Mouse (Mus musculus) gastrocnemius, adult 18-20 months (tissue): ENCODE data around the gene Myl12a. TPM values are rescaled to one million over a fixed set of nuclear protein-coding genes. Genes with fewer than 3 reads are reported as not detected.
A peak's percentile ranks its signal among the peaks of the same experiment; 100 is the strongest.
"Not testable (repeated sequence)": the region's sequence is repeated elsewhere in the genome, so short reads cannot be mapped to it uniquely, and the experiment has no call there.

Experiments used
- DNase-seq: peaks from one replicate; pipeline ENCODE4 v3.0.0; 2021; ENCODE audit warnings: low spot score
- total RNA-seq, 2 experiments: library from RNA; stranded (reverse); gene quantifications; 2 replicates each; pipeline ENCODE4 v1.2.3; 2021

The Myl12a gene
- total RNA-seq, 2 experiments from 2014 or later, result 404 to 553 TPM

GRCm38 (mm10) chr17:70990403-70991303 lies 12.0 kb downstream of the Myl12a start:
- peak; percentile 71 for DNase-seq

- no peak for DNase-seq
Observed at GRCm38 (mm10) chr17:70989991-70990390, 12.7 kb downstream of the Myl12a start.

- DNase-seq, result no peak
Observed at GRCm38 (mm10) chr17:70989430-70989829, 13.2 kb downstream of the Myl12a start.

- DNase-seq, result no peak
Observed at GRCm38 (mm10) chr17:70988337-70988767, 14.3 kb downstream of the Myl12a start.

GRCm38 (mm10) chr17:70986831-70987660 lies 15.6 kb downstream of the Myl12a start:
- no peak for DNase-seq

DNA sequence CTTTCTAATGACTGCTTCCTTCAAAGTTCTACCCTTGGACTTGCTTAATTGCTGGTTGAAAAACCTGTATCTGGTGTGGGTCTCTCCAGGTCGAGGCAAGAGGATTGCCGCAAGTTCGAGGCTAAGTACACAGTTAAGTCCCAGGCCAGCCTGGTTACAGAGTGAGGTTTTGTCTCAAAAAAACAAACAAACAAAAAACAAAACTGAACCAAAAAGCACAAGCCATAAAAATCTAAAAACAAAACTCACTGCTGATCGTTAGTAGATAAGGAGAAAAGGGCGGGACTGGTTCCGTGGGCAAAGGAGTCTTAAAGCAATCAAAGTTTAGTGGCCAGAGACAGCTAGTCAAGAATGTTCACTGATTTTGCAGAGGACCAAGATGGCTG lies 16.3 kb downstream of the Myl12a start:
- no peak for DNase-seq

- no peak for DNase-seq
Observed at GRCm38 (mm10) chr17:70985501-70986354, 16.9 kb downstream of the Myl12a start.

GRCm38 (mm10) chr17:70979345-70980223 lies 23.1 kb downstream of the Myl12a start:
- DNase-seq, result no peak

DNA sequence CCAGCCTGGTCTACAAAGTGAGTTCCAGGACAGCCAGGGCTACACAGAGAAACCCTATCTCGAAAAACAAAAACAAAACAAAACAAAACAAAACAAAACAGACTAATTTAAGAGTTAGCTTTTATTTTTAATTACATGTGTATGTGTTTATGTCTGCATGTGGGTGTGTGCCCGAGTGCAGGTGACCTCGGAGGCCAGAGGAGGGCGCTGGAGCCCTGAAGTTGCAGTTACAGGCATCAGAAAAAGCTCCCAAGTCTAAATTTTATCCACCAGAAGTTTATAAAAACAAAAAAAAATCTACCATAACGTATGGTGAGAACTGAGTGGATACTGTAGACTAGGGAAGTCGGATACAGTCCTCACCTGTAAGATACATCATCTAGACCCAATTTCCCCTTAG lies 24.9 kb downstream of the Myl12a start:
- no peak for DNase-seq

GRCm38 (mm10) chr17:70974065-70974464 lies 28.6 kb downstream of the Myl12a start:
- DNase-seq, result not testable (repeated sequence)

DNA sequence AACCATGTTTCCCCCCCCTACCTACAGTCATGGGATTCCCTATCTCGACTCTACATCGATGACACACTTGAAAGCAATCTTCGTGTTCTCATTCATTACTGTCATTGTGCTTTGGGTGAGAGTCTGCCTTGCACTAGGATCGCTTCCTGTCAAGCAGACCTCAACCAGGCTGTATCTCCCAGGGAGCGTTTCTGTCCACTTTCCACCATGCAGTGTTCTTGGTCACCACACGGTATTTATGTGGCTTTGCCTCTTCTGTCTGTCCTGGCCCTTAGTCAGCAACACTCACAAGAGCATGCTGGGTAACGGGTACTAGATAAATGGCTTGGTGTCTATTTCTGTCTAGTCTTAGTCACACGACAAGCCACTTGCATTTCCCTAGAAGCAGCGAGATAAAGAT lies 29.3 kb downstream of the Myl12a start:
- no peak for DNase-seq

- DNase-seq, result no peak
Observed at GRCm38 (mm10) chr17:70971206-70971605, 31.5 kb downstream of the Myl12a start.

- no peak for DNase-seq
Observed at GRCm38 (mm10) chr17:70968606-70969191, 34.0 kb downstream of the Myl12a start.

GRCm38 (mm10) chr17:70967646-70968045 lies 35.0 kb downstream of the Myl12a start:
- no peak for DNase-seq

- no peak for DNase-seq
Observed at GRCm38 (mm10) chr17:70967191-70967590, 35.5 kb downstream of the Myl12a start.

- no peak for DNase-seq
Observed at GRCm38 (mm10) chr17:70966126-70966525, 36.6 kb downstream of the Myl12a start.

DNA sequence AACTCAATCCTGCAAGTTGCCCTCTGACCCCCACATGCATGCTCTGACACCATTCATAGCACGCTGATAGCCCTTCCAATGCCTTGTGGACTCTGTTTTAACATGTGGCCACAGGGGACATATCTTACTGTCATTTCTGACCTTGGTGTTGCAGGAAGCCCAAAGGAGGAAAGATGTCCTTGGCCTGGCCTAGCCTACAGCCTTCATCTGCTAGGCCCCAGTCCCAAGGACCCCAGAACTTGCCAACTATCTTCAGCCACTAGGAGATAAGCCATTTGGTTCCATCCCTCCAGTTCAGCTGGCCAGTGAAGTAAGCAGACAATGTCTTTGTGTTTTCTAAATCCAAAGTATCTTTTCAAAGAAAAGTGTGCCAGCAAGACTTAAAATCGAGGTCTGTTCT lies 37.4 kb downstream of the Myl12a start:
- no peak for DNase-seq

DNA sequence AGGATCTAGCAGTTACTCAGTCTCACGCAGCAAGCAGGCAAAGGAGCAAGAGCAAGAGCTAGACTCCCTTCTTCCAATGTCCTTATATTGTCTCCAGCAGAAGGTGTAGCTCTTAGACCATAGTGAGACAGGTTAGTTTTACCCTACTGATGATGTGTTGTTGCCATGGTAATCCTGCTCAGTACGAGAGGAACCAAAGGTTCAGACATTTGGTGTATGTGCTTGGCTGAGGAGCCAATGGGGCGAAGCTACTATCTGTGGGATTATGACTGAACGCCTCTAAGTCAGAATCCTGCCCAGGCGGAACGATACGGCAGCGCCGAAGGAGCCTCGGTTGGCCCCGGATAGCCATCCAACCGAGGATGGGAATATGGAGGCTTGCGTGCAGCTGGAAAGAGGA lies 39.1 kb downstream of the Myl12a start:
- DNase-seq, result peak; percentile 98

DNA sequence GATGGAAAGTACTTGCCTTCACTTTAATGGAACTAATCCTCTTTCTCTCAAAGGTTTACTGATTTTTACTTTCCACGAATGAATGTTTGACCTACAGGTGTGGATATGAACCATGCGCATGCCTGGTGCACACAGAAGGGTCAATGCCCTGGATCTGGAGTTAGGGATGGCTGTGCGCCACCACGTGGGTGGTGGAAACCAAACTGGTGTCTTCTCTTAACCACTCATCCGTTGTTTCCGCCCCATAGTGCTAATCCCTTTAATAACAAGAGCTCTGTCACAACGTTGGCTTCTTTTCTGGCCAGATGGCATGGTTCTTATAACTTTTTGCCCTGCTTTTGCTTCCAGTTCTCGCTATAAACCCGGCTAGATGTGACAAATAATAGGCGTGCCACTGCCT lies 51.4 kb downstream of the Myl12a start:
- DNase-seq, result no peak

DNA sequence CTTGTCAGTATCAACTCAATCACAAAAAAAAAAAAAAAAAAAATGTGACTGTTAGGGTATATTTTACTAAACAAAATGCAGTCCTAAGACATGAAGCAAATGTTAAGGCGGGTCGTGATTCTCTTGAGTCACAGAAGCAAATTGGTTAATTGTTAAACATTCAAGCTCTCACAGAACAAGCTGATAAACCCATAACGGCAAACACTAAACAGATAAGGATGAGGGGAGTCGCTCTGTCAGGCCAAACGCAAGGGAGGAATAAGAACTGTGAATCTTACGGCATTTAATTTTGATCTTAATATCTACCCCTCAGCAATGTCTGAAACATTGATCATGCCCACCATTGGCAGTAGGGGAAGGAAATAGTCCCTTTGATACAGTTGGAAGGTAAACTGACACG lies 53.5 kb downstream of the Myl12a start:
- DNase-seq, result no peak
